Mouse (Mus musculus) cerebellum, adult 2 months (tissue): ENCODE measurements at regions not wholly inside any gene's neighbourhood (a gene's known extent, or its start where the extent isn't known, plus 50 kb on each side); places are given as distances from the start of the nearest gene placed in this dataset.

Experiments
- CTCF ChIP-seq: fragments of 200-500 bp; IDR thresholded peaks from 2 replicates; pipeline ENCODE4 v1.5.1; 2011; ENCODE audit warnings: low read depth, mild to moderate bottlenecking, control low read depth, low read length, moderate library complexity, borderline replicate concordance; ENCODE audit not compliant: insufficient read depth
- POLR2A ChIP-seq: fragments of 200-500 bp; IDR thresholded peaks from 2 replicates; pipeline ENCODE4 v1.6.1; 2011; ENCODE audit warnings: low read length, control low read depth, borderline replicate concordance; ENCODE audit not compliant: insufficient read depth

DNA sequence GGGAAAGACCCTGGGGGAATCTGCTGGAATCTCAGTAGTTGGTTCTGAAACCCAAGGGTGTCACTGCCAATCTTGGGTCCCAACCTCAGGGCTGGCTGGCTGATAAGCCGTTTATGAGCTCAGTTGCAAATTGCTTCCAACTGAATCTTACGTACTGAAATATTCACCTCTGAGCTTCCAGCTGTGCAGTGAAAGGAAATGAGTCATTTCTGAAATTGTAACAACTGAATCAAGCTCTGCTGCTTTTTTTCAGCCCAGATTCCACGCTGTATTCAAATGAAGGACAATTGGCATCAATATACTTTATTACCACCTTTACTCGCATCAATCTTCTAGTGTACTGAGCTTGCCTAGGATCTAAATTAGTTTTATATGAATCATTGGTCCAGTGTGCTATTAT is 272.7 kb downstream of the Etaa1 start:
- TF ChIP-seq POLR2A (no peak), CTCF (no peak)
